Mouse (Mus musculus) bone marrow macrophage, adult 2 months (primary cell): ENCODE measurements at regions not wholly inside any gene's neighbourhood (a gene's known extent, or its start where the extent isn't known, plus 50 kb on each side); places are given as distances from the start of the nearest gene placed in this dataset.

ENCODE experiments used
- CTCF ChIP-seq: IDR thresholded peaks from 2 replicates; pipeline ENCODE4 v1.5.1; 2012; ENCODE audit warnings: low read depth, mild to moderate bottlenecking, low read length, moderate library complexity
- POLR2A ChIP-seq: IDR thresholded peaks from 2 replicates; pipeline ENCODE4 v1.6.1; 2012; ENCODE audit warnings: mild to moderate bottlenecking, low read depth, low read length, borderline replicate concordance

GRCm38 (mm10) chr5:148751980-148752379 is 177.1 kb downstream of the Katnal1 start:
- TF ChIP-seq CTCF (no peak), POLR2A (no peak)
